Mouse (Mus musculus) neural tube, embryonic 13.5 days (tissue): ENCODE measurements around the gene Rhoj. TPM values are rescaled to one million over a fixed set of nuclear protein-coding genes. Genes with fewer than 3 reads are reported as not detected.
"Not testable (repeated sequence)": the region's sequence is repeated elsewhere in the genome, so short reads cannot be mapped to it uniquely, and the experiment has no call there.

Source experiments
- ATAC-seq: fragments of 200-750 bp; cut with Nextera tagmentation; 2 replicates; pipeline ENCODE4 v1.8.0; 2017; ENCODE audit warnings: low read depth, mild to moderate bottlenecking, moderate TSS enrichment, moderate library complexity
- H3K27ac ChIP-seq: fragments of 300-500 bp; sonication (generic); replicated peaks from 2 replicates; pipeline ENCODE4 v1.5.1; 2015; ENCODE audit warnings: moderate library complexity, mild to moderate bottlenecking, inconsistent platforms
- H3K27me3 ChIP-seq: fragments of 300-500 bp; sonication (generic); 2 replicates; pipeline ENCODE4 v1.6.1; 2015; ENCODE audit warnings: mild to moderate bottlenecking, inconsistent platforms
- H3K36me3 ChIP-seq: fragments of 300-500 bp; sonication (generic); 2 replicates; pipeline ENCODE4 v1.6.1; 2015; ENCODE audit warnings: mild to moderate bottlenecking, inconsistent platforms
- H3K4me1 ChIP-seq: fragments of 300-500 bp; sonication (generic); replicated peaks from 2 replicates; pipeline ENCODE4 v1.6.1; 2015; ENCODE audit warnings: inconsistent platforms
- H3K4me2 ChIP-seq: fragments of 300-500 bp; sonication (generic); 2 replicates; pipeline ENCODE4 v1.6.1; 2015; ENCODE audit warnings: inconsistent platforms, mild to moderate bottlenecking, moderate library complexity
- H3K4me3 ChIP-seq: fragments of 300-500 bp; sonication (generic); 2 replicates; pipeline ENCODE4 v1.5.1; 2015; ENCODE audit warnings: mild to moderate bottlenecking, inconsistent platforms
- H3K9ac ChIP-seq: fragments of 300-500 bp; sonication (generic); 2 replicates; pipeline ENCODE4 v1.6.1; 2015; ENCODE audit warnings: moderate library complexity, mild to moderate bottlenecking, inconsistent platforms
- H3K9me3 ChIP-seq: fragments of 300-500 bp; sonication (generic); 2 replicates; pipeline ENCODE4 v1.6.1; 2016; ENCODE audit warnings: inconsistent platforms
- WGBS: fragments of 180-500 bp; shearing (Covaris S2); methylation state at CpG from one replicate; pipeline ENCODE4 v1.1.7; 2015; 5-methylcytosine and 5-hydroxymethylcytosine counted together
- polyA plus RNA-seq: library from polyadenylated mRNA; unstranded; fragments of >200 nt; fragmentation: Nextera tagmentation; extraction: Ambion mirVana; gene quantifications from 2 replicates; pipeline ENCODE4 v1.2.1, GENCODE M21; 2015

Rhoj gene
- polyA plus RNA-seq, 1 experiment from 2014 or later = 35.7 TPM

- no peak overlapping the region for H3K4me2 ChIP-seq
- 85% methylated on average over 9 of the region's 9 CpGs for WGBS
- no peak for ATAC-seq
- H3K9ac ChIP-seq = no peak overlapping the region
- no peak overlapping the region for H3K27ac ChIP-seq
- no peaks in the 10 kb centered on the region for H3K27me3 ChIP-seq
- no peaks in the 10 kb centered on the region for H3K4me1 ChIP-seq
- H3K36me3 ChIP-seq = no peaks in the 10 kb centered on the region
- H3K9me3 ChIP-seq = no peaks in the 10 kb centered on the region
- no peak overlapping the region for H3K4me3 ChIP-seq
Measured at GRCm38 (mm10) chr12:75412964-75413363, 104.8 kb downstream of the Rhoj start.

- Histone ChIP-seq H3K4me1 (no peaks in the 10 kb centered on the region), H3K4me2 (no peak overlapping the region), H3K36me3 (no peaks in the 10 kb centered on the region), H3K9ac (no peak overlapping the region), H3K4me3 (no peak overlapping the region), H3K27ac (no peak overlapping the region), H3K27me3 (no peaks in the 10 kb centered on the region), H3K9me3 (no peaks in the 10 kb centered on the region)
- no peak for ATAC-seq
- 75% methylated on average over 6 of the region's 6 CpGs for WGBS
Measured at GRCm38 (mm10) chr12:75414991-75415390, 106.9 kb downstream of the Rhoj start.

- Histone ChIP-seq H3K9me3 (no peaks in the 10 kb centered on the region), H3K4me3 (no peak within 1 kb of the TSS), H3K27me3 (no peaks in the 10 kb centered on the region), H3K4me1 (no peaks in the 10 kb centered on the region), H3K36me3 (no peaks in the 10 kb centered on the region), H3K9ac (no peak within 1 kb of the TSS), H3K27ac (no peak within 1 kb of the TSS), H3K4me2 (no peak within 1 kb of the TSS)
- whole genome bisulfite sequencing = 89% methylated on average over 4 of the region's 4 CpGs
- no peak for ATAC-seq
Measured at GRCm38 (mm10) chr12:75416681-75417080, 108.6 kb downstream of the Rhoj start, which contains the start of gene Gphb5. Gene Gphb5, minus strand, starts transcription at chr12:75416781.

- no peaks in the 10 kb centered on the region for H3K9me3 ChIP-seq
- no peak overlapping the region for H3K9ac ChIP-seq
- H3K27ac ChIP-seq = no peak overlapping the region
- no peak overlapping the region for H3K4me3 ChIP-seq
- 0 out of 2 replicates have a peak, but pooled peaks cover 6% of the 10 kb centered on the region for H3K4me1 ChIP-seq
- 45% methylated on average over 7 of the region's 7 CpGs for WGBS
- 0 out of 2 replicates have a peak, but pooled peaks cover 3% of the 10 kb centered on the region for H3K27me3 ChIP-seq
- no peaks in the 10 kb centered on the region for H3K36me3 ChIP-seq
- H3K4me2 ChIP-seq = no peak overlapping the region
- peak; percentile 50; the same call in 1 of the 2 replicates for ATAC-seq
Measured at GRCm38 (mm10) chr12:75424359-75424758, 116.2 kb downstream of the Rhoj start.

GRCm38 (mm10) chr12:75424817-75425216 lies 116.7 kb downstream of the Rhoj start:
- Histone ChIP-seq H3K4me1 (0 out of 2 replicates have a peak, but pooled peaks cover 6% of the 10 kb centered on the region), H3K27ac (no peak overlapping the region), H3K27me3 (0 out of 2 replicates have a peak, but pooled peaks cover 4% of the 10 kb centered on the region), H3K9ac (no peak overlapping the region), H3K9me3 (no peaks in the 10 kb centered on the region), H3K36me3 (no peaks in the 10 kb centered on the region), H3K4me2 (no peak overlapping the region), H3K4me3 (no peak overlapping the region)
- no peak for ATAC-seq
- 86% methylated on average over 4 of the region's 4 CpGs for WGBS

GRCm38 (mm10) chr12:75425882-75426281 lies 117.8 kb downstream of the Rhoj start:
- WGBS = 76% methylated on average over 7 of the region's 7 CpGs

GRCm38 (mm10) chr12:75428719-75429118 lies 120.6 kb downstream of the Rhoj start:
- 87% methylated on average over 6 of the region's 6 CpGs for WGBS
- Histone ChIP-seq H3K27ac (no peak overlapping the region), H3K4me3 (no peak overlapping the region), H3K4me1 (0 out of 2 replicates have a peak, but pooled peaks cover 2% of the 10 kb centered on the region), H3K9me3 (no peaks in the 10 kb centered on the region), H3K9ac (no peak overlapping the region), H3K36me3 (no peaks in the 10 kb centered on the region), H3K27me3 (0 out of 2 replicates have a peak, but pooled peaks cover 4% of the 10 kb centered on the region), H3K4me2 (no peak overlapping the region)
- no peak for ATAC-seq

More at GRCm38 (mm10) chr12:75425882-75426281, 117.8 kb downstream of the Rhoj start:
- Histone ChIP-seq H3K27me3 (0 out of 2 replicates have a peak, but pooled peaks cover 4% of the 10 kb centered on the region), H3K4me2 (no peak overlapping the region), H3K9ac (no peak overlapping the region), H3K4me1 (0 out of 2 replicates have a peak, but pooled peaks cover 6% of the 10 kb centered on the region), H3K27ac (no peak overlapping the region), H3K4me3 (no peak overlapping the region), H3K36me3 (no peaks in the 10 kb centered on the region), H3K9me3 (no peaks in the 10 kb centered on the region)
- ATAC-seq = no peak

GRCm38 (mm10) chr12:75429685-75430396 lies 121.7 kb downstream of the Rhoj start:
- Histone ChIP-seq H3K9me3 (no peaks in the 10 kb centered on the region), H3K9ac (no peak overlapping the region), H3K4me3 (no peak overlapping the region), H3K36me3 (no peaks in the 10 kb centered on the region), H3K4me1 (no peaks in the 10 kb centered on the region), H3K4me2 (no peak overlapping the region), H3K27ac (no peak overlapping the region), H3K27me3 (0 out of 2 replicates have a peak, but pooled peaks cover 4% of the 10 kb centered on the region)
- no peak for ATAC-seq
- WGBS = 89% methylated on average over 1 of the region's 1 CpGs

- not testable (repeated sequence) for H3K4me3 ChIP-seq, H3K27me3 ChIP-seq, H3K9ac ChIP-seq, H3K36me3 ChIP-seq, H3K4me2 ChIP-seq, H3K4me1 ChIP-seq, H3K27ac ChIP-seq, ATAC-seq, H3K9me3 ChIP-seq
- 80% methylated on average over 6 of the region's 6 CpGs for WGBS
Measured at GRCm38 (mm10) chr12:75432400-75432799, 124.3 kb downstream of the Rhoj start.

GRCm38 (mm10) chr12:75446245-75446644 lies 138.1 kb downstream of the Rhoj start:
- Histone ChIP-seq H3K4me3 (no peak overlapping the region), H3K9me3 (no peaks in the 10 kb centered on the region), H3K4me2 (no peak overlapping the region), H3K9ac (no peak overlapping the region), H3K4me1 (no peaks in the 10 kb centered on the region), H3K36me3 (peaks cover 9% of the 10 kb centered on the region), H3K27me3 (no peaks in the 10 kb centered on the region), H3K27ac (no peak overlapping the region)
- 93% methylated on average over 7 of the region's 7 CpGs for WGBS
- ATAC-seq = no peak

GRCm38 (mm10) chr12:75448921-75449320 lies 140.8 kb downstream of the Rhoj start:
- no peak for ATAC-seq
- no peaks in the 10 kb centered on the region for H3K4me1 ChIP-seq
- no peak overlapping the region for H3K9ac ChIP-seq
- peaks cover 34% of the 10 kb centered on the region for H3K36me3 ChIP-seq
- no peaks in the 10 kb centered on the region for H3K9me3 ChIP-seq
- 83% methylated on average over 5 of the region's 5 CpGs for WGBS
- no peak overlapping the region for H3K4me2 ChIP-seq
- no peak overlapping the region for H3K4me3 ChIP-seq
- H3K27me3 ChIP-seq = no peaks in the 10 kb centered on the region
- H3K27ac ChIP-seq = no peak overlapping the region

- Histone ChIP-seq H3K36me3 (peaks cover 34% of the 10 kb centered on the region), H3K9me3 (no peaks in the 10 kb centered on the region), H3K27ac (no peak overlapping the region), H3K9ac (no peak overlapping the region), H3K4me2 (no peak overlapping the region), H3K27me3 (no peaks in the 10 kb centered on the region), H3K4me3 (no peak overlapping the region), H3K4me1 (no peaks in the 10 kb centered on the region)
- WGBS = 76% methylated on average over 6 of the region's 6 CpGs
- ATAC-seq = no peak
Measured at GRCm38 (mm10) chr12:75449475-75449966, 141.4 kb downstream of the Rhoj start.
